Mouse (Mus musculus) cortical plate, adult 2 months (tissue): ENCODE results near the gene Uggt1.

ENCODE experiments used
- CTCF ChIP-seq: fragments of 200-500 bp; IDR thresholded peaks from 2 replicates; pipeline ENCODE4 v1.5.1; 2011; ENCODE audit warnings: mild to moderate bottlenecking, control low read depth, low read length; ENCODE audit not compliant: insufficient read depth; ENCODE audit errors: extremely low read depth
- POLR2A ChIP-seq: fragments of 200-500 bp; IDR thresholded peaks from 2 replicates; pipeline ENCODE4 v1.6.1; 2011; ENCODE audit warnings: mild to moderate bottlenecking, low read length, control low read depth; ENCODE audit not compliant: insufficient read depth; ENCODE audit errors: extremely low read depth

GRCm38 (mm10) chr1:36270666-36271065 is 26.1 kb upstream of the Uggt1 start:
- TF ChIP-seq CTCF (no peak), POLR2A (no peak)
